Mouse (Mus musculus) layer of hippocampus, postnatal 14 days (tissue): ENCODE results near the gene Lnpk. TPM values are rescaled to one million over a fixed set of nuclear protein-coding genes. Genes with fewer than 3 reads are reported as not detected.

Experiments
- DNase-seq, 2 experiments: peaks; one replicate each; pipeline ENCODE4 v3.0.0; 2021 to 2022; ENCODE audit warnings: low spot score in 2 of 2, mixed read lengths in 1 of 2
- total RNA-seq, 2 experiments: library from RNA; stranded (reverse); gene quantifications; 2 replicates each; pipeline ENCODE4 v1.2.3; 2021

The Lnpk gene
- total RNA-seq, 2 experiments from 2014 or later = 52.9 to 55.9 TPM

GRCm38 (mm10) chr2:74497851-74498250 is 81.4 kb downstream of the Lnpk start:
- DNase-seq = no peak

GRCm38 (mm10) chr2:74491426-74491825 is 87.8 kb downstream of the Lnpk start:
- no peak for DNase-seq

GRCm38 (mm10) chr2:74490186-74490585 is 89.0 kb downstream of the Lnpk start:
- DNase-seq = no peak

GRCm38 (mm10) chr2:74488443-74488842 is 90.8 kb downstream of the Lnpk start:
- no peak for DNase-seq

DNA sequence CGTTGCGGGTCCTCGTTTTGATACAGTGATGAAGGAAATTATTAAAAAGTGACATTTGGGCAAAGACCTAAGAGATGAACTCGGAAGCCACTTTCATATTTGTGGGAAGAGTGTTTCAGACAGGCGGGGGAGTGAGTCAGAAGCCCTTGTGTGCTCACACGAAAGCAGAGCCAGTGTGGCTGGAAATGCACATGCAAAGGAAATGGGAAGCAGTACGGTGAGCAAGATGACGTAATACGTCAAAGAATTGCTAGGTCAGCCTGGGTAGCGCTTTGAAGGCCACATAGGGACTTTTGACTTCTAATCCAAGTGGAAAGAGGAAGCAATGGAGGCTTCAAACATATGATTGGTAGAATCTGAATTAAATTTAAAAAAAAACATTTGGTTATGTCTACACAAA is 96.6 kb downstream of the Lnpk start:
- no peak for DNase-seq

- DNase-seq = peak in 1 of 2 experiments; percentile 13
Observed at GRCm38 (mm10) chr2:74482086-74482485, 97.1 kb downstream of the Lnpk start.

Other genes with a start within 250 kb of the Lnpk start
- gene Evx2, start 80.1 kb upstream of the Lnpk start, total RNA-seq = not detected
- not detected for gene Hoxd13, start 88.9 kb upstream of the Lnpk start, total RNA-seq
- gene Hoxd12, start 95.6 kb upstream of the Lnpk start, total RNA-seq = not detected
- gene Hoxd11, start 100.1 kb upstream of the Lnpk start, total RNA-seq = not detected
- gene Hoxd10, start 112.5 kb upstream of the Lnpk start, total RNA-seq = not detected
- not detected for gene Hoxd9, start 118.3 kb upstream of the Lnpk start, total RNA-seq
- gene Hoxd8, start 125.2 kb upstream of the Lnpk start, total RNA-seq = not detected
- gene Hoxd3, start 132.5 kb upstream of the Lnpk start, total RNA-seq = not detected
- not detected for gene Hoxd4, start 132.5 kb upstream of the Lnpk start, total RNA-seq
- gene Gm28230, start 147.3 kb upstream of the Lnpk start, total RNA-seq = not detected
- under 1 TPM; 0.19 to 0.23 TPM for gene Hoxd1, start 183.5 kb upstream of the Lnpk start, total RNA-seq
- gene Mtx2, start 246.4 kb upstream of the Lnpk start, total RNA-seq = 10 to 100 TPM; 46.0 to 50.2 TPM